Mouse (Mus musculus) spleen, postnatal 14 days (tissue): ENCODE data around the gene Cpped1.

ENCODE experiments used
- DNase-seq, 2 experiments: peaks; one replicate each; pipeline ENCODE4 v3.0.0; 2021 to 2022; ENCODE audit warnings: low spot score in 2 of 2

Gene Cpped1

GRCm38 (mm10) chr16:11843441-11843840 lies 65.8 kb downstream of the Cpped1 start:
- DNase-seq, result no peak

- no peak for DNase-seq
Observed at GRCm38 (mm10) chr16:11833474-11833873, 75.8 kb downstream of the Cpped1 start.

- no peak for DNase-seq
Observed at GRCm38 (mm10) chr16:11828816-11829215, 80.4 kb downstream of the Cpped1 start.

- DNase-seq, result no peak
Observed at GRCm38 (mm10) chr16:11824833-11825232, 84.4 kb downstream of the Cpped1 start.

- DNase-seq, result no peak
Observed at GRCm38 (mm10) chr16:11824385-11824784, 84.9 kb downstream of the Cpped1 start.

- DNase-seq, result no peak
Observed at GRCm38 (mm10) chr16:11820791-11821190, 88.5 kb downstream of the Cpped1 start.

DNA sequence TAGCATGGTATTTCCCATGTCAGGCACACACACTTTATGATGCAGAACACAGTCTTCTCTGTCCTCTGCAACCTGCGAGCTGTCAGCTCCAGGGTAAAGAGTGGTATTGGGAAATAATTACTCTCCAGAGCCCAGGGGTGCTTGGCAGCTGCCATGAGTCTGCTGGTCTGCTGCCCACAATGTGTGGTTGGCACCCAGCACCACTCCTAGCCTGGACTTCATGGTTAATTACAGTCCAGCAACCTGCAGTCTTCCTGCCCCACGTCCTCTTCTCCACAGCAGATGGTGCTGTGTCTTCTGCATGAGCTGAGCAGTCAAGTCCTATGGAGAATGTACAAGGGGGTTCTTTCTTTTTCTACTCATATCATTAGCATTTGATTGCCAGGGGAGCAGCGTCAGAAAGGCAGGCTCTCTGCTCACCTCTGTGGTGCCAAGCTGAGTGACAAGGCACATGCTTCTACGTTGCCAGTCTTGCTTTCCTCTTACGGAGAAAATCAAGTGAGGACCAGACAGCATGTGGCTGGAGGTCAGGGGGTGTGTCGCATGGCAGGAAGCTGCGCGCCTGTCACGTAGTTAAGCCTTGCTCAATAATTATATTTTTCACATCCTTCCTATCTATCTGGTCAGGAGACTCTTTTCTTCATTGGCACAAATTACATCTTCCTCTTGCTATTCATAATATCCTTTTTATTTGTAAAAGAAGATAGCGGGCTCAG lies 94.2 kb downstream of the Cpped1 start:
- DNase-seq, result no peak

DNA sequence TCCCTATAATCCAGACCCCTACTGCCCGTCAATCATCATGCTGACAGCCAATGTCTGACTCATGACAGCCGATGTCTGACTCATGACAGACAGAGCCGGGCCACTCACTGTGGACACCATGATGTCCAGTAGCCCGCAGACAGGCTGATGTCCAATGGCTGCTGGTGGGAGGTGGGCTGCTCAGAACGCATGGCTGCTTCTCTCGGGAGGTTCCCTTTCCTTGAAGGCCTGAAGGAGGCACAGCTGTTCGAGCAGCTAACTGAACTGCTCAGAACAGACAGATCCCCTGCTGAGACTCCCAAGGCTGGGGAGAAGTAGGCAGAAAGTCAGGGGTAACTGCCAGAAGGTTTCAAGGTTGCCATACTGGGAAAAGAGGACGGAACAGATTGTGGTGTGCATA lies 97.1 kb downstream of the Cpped1 start:
- no peak for DNase-seq

DNA sequence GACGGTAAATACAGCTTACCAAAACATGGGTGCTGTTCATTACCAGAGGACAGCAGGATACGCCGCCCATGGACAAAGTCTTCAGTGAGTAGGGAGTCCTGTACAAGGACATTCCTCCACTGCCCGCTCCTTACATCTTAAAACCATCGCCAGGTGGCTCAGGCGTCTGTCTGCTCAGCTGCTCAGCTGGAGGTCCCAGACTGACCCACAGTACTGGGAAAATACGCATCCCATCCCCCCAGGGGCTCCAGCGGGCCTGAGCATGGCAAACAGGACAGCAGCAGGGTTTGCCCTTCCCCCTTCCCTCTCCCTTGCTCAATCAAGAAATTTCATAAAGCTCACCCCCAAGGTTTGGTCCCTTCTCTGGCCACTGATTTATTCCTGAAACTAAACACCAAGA lies 99.6 kb downstream of the Cpped1 start:
- no peak for DNase-seq

GRCm38 (mm10) chr16:11801960-11802539 lies 107.2 kb downstream of the Cpped1 start:
- DNase-seq, result no peak

- no peak for DNase-seq
Observed at GRCm38 (mm10) chr16:11795758-11796460, 113.3 kb downstream of the Cpped1 start.

DNA sequence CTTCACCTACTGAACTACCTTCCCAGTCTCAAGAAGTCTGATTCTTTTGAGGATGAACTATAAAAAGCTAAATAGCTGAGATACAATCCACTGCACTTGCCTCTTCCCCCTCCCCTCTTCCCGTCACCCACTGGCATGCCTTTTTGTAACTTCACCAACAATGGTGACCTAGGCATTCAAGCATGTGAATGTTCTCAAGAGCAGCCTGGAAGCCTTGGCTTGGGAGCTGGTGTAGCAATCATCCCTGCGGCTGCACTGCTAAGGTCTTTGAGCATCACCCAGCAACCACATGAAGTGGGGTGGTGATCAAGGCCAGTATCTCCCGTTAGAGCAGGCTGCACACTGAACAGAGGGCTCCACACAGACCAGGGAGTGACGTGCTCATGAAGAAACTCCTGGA lies 114.6 kb downstream of the Cpped1 start:
- no peak for DNase-seq

- DNase-seq, result no peak
Observed at GRCm38 (mm10) chr16:11793391-11793790, 115.9 kb downstream of the Cpped1 start.

DNA sequence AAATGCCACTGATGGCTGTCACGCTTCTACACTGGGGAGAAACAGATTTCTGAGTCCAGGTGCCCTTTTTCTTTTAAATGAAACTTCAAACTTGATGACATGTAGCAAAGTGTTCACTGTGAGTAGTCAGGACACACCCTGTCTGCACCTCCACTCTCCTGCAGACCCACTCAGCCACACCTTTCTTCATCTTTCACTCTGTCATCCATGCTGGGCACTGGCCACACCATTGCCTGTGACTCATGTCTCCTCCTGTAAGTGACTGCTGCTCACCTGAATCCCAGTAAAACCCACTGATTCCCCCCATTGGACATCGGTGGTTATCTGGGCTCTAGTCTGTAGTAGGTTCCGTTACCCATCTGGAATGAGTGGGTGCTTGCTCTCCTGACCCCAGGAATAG lies 118.8 kb downstream of the Cpped1 start:
- no peak for DNase-seq

DNA sequence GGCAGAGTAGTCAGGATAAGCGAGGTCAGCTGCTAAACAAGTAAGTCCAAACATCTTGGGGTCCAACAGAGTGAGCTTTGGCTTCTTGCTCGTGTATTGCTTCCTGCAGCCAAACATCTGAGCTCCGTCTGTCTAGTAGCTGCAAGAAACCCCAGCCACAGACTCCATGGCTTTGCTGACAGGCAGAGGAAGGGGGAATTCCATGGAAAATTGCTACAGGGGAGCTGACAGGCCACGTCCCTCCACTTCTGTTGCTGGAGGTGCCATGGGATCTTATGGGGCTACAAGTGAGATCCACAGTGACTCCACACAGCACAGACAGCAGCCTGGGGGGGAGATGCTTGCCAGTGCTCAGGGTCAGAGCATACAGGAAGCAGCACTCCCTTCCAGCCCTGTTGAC lies 123.4 kb downstream of the Cpped1 start:
- DNase-seq, result no peak

DNA sequence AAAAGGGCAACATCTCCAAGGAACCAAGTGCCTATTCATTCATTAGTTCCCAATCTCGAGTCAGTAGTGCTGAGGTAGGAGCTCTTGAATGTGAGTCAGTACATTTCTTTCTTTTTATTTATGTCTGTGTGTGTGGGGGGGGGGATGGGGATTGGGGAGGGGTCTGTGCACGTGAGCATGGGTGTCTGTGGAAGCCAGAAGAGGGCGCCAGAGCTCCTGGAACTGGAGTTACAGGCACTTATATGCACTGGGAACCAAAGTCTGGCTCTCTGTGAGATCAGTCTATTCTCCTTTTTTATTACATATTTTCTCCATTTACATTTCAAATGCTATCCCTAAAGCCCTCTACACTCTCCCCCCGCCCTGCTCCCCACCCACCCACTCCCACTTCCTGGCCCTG lies 124.9 kb downstream of the Cpped1 start:
- DNase-seq, result no peak

DNA sequence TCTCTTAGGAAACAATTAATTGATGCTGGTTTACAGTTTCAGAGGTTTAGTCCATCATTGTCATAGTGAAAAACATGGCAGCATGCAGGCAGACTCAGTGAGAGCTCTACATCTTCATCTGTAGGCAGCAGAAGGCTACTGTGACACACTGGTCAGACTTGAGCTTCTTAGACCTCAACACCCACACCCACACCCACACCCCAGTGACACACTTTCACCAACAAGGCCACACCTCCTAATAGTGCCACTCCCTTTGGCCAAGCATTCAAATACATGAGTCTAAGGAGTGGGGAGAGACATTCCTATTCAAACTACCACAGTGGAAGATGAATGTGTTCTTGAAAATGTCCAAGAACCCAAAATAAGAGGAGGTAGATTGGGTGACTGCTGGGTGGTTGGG lies 125.9 kb downstream of the Cpped1 start:
- DNase-seq, result no peak

DNA sequence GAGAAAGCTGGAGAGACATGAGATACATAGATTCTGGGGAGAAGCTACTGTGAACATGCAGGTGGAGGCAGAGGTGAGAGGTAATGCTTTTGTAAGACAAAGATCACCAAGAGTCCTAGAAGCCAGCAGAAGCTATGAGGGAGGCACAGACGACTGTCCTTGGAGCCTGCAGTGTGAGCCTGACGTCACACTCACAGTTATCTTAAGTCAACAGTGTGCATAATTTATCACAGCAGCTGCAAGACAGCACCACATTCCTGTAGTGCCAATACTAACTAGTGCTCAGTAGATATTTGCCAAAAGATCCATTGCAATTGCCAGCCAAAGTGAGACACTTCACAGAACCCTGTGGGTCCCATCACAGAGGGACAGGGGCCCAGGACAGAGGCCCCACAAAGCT lies 127.2 kb downstream of the Cpped1 start:
- DNase-seq, result no peak

DNA sequence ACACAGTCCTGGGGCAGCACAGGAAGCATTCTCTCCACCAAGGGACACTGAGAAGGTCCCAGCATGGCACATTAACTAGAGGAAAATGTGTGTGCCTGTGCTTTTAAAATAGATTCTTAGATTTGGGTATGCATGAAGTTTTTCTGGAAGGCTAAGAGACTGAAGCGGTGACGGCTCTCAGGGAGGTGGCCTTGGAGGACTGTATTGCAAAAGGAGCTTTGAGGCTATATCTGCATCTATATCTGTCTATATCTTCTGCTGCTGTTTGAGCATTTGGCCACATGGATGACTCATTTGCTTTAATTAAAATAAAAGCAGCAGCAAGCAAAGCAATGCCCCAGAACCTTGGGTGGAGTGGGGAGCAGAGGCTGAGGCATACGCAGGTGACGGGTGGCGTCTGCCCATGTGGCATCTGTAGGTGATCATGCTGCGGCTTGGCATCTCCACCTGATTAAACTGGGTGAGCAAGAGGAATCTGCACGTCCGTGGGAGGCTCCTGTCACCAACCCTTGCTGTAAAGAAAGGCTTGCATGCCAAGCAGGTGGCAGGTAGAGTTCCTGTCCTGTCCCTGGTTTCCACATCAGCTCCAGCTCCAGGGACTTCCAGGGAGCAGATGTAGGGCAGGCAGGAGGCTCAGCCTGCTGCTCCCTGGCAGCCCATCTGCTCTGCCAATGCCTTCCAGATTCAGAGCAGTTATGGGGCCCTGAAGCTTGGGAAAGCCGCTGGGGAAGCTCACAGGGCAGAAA lies 130.4 kb downstream of the Cpped1 start:
- no peak for DNase-seq

DNA sequence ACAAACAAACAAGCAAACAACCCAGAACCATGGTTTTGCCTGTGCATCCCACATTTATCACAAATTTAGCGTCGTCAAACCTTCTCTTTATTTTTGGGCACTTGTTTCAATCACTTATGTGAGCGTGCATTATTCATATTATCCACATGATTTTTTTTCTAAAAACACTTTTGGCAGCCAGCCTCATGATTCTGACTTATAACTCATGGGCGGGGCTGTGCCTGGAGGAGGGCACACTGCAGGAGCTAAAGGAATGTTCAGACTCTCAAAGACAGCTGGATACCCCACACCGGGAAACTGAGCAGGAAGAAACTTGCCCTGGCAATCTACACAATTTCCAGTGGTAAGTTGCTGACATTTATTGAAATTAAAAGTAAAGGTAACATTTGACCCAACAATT lies 131.1 kb downstream of the Cpped1 start:
- DNase-seq, result no peak

- DNase-seq, result no peak
Observed at GRCm38 (mm10) chr16:11776528-11776927, 132.7 kb downstream of the Cpped1 start.

DNA sequence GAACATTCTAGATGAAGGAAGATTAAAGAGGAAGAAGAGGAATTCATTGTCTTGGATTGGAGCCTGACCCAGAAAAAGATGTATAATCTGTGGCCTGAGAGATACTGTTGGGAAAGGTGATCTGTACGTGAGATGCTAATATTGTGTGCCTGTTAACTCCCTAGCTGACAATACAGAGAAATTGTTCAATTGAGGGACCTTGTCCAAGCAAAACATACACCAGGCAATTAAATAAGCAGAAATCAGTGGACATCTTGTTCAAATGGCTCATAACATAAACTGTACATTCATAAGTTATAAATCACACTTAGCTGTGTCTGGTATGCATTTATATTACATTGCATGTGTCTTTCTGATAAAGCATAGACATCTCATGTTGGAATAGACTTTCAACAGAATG lies 134.9 kb downstream of the Cpped1 start:
- DNase-seq, result no peak
